Mouse (Mus musculus): Measurements from ENCODE around the gene Srpk2. TPM values are rescaled to one million over a fixed set of nuclear protein-coding genes. Genes with fewer than 3 reads are reported as not detected.

The Srpk2 gene
- polyA plus RNA-seq, 1 experiment from 2014 or later, result 71.8 TPM

DNA sequence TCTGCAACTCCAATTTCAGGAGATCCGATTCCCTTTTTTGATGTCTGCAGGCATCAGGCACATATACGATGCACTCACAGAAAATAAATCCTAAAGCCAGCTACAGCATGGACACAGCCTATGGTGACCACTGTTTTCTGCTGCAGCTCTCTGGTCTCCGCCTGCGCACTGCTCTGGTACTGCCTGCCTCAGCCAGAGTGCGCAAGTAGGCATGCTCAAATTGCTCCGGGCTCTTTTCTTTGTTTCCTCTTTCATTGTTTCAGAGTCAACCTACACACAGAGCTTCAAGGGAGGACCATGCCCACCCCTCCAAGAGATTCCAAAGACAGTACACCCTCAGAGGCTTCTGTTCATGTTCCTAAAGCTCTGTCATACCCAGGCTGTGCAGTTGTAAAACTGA lies 175.8 kb downstream of the Srpk2 start:
- H3K4me2 ChIP-seq (replicated peaks), result no peak overlapping the region
- H3K9me3 ChIP-seq (replicated peaks), result no peaks in the 10 kb centered on the region
- no peaks in the 10 kb centered on the region for H3K4me1 ChIP-seq
- H3K27me3 ChIP-seq, result no peaks in the 10 kb centered on the region
- 68% methylated on average over 6 of the region's 6 CpGs for WGBS
- no peak overlapping the region for H3K27ac ChIP-seq
- H3K9ac ChIP-seq, result no peak overlapping the region
- ATAC-seq (ENCODE audit: low FRiP score), result peak; percentile 74
- no peak overlapping the region for H3K4me3 ChIP-seq
- peaks cover 18% of the 10 kb centered on the region for H3K36me3 ChIP-seq

GRCm38 (mm10) chr5:23507210-23507609 lies 177.2 kb downstream of the Srpk2 start:
- no peak overlapping the region for H3K4me2 ChIP-seq (replicated peaks)
- H3K4me1 ChIP-seq, result no peaks in the 10 kb centered on the region
- WGBS, result 93% methylated on average over 4 of the region's 4 CpGs
- peak overlapping the region; percentile 40; the same call in 1 of the 2 replicates for H3K27ac ChIP-seq
- H3K9me3 ChIP-seq (replicated peaks), result no peaks in the 10 kb centered on the region
- peaks cover 23% of the 10 kb centered on the region for H3K36me3 ChIP-seq
- no peak overlapping the region for H3K9ac ChIP-seq
- no peaks in the 10 kb centered on the region for H3K27me3 ChIP-seq
- H3K4me3 ChIP-seq, result no peak overlapping the region
- no peak for ATAC-seq (ENCODE audit: low FRiP score)

DNA sequence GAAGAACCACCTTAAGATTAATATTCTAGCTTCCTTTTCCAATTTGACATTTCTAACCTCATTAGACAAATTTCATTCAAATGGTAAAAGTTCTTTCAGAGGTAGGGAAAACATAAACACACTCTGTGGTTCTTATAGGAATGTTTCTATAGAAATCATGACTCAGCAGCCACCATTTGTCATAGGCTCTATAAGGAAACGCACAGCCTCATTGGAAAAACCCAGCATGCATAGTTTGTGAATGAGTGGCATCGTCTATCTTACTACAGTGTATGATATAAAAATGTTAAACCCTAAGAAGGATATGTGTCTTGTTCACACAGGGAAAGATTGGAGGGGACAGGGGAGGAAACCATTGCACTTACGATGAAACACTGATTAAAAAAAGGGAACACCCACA lies 178.8 kb downstream of the Srpk2 start:
- Histone ChIP-seq H3K4me1 (no peaks in the 10 kb centered on the region), H3K9ac (no peak overlapping the region), H3K36me3 (peaks cover 38% of the 10 kb centered on the region), H3K4me3 (no peak overlapping the region), H3K27me3 (no peaks in the 10 kb centered on the region), H3K4me2 (replicated peaks) (no peak overlapping the region), H3K27ac (no peak overlapping the region), H3K9me3 (replicated peaks) (no peaks in the 10 kb centered on the region)
- WGBS, result 89% methylated on average over 3 of the region's 3 CpGs
- ATAC-seq (ENCODE audit: low FRiP score), result no peak

GRCm38 (mm10) chr5:23502317-23502937 lies 182.0 kb downstream of the Srpk2 start:
- peak; percentile 62 for ATAC-seq (ENCODE audit: low FRiP score)
- Histone ChIP-seq H3K9ac (no peak overlapping the region), H3K36me3 (peaks cover 61% of the 10 kb centered on the region), H3K4me1 (no peaks in the 10 kb centered on the region), H3K4me3 (no peak overlapping the region), H3K27me3 (no peaks in the 10 kb centered on the region), H3K4me2 (replicated peaks) (no peak overlapping the region), H3K27ac (no peak overlapping the region), H3K9me3 (replicated peaks) (no peaks in the 10 kb centered on the region)
- WGBS, result 80% methylated on average over 10 of the region's 13 CpGs

DNA sequence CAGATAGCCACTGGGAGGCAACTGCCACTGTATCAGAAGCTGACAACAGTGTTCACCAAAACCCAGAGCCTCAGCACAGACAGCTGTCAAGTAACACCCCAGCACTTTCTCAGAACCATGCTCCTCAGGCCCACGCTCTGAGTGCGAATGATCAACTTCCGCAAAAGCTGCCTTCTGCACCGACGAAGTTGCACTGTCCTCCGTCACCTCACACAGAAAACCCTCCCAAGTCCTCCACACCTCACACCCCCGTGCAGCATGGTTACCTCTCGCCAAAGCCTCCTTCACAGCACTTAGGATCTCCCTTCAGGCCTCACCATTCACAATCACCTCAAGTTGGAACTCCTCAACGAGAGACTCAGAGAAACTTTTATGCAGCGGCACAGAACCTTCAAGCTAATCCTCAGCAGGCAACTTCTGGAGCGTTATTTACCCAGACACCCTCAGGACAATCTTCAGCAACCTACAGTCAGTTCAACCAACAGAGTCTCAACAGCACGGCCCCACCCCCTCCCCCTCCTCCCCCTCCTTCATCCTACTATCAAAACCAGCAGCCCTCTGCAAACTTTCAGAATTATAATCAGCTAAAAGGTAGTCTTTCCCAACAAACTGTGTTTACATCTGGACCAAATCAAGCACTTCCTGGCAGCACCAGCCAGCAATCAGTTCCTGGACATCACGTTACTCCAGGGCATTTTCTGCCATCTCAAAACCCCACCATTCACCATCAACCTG lies 182.7 kb downstream of the Srpk2 start:
- WGBS, result 82% methylated on average over 13 of the region's 13 CpGs
- Histone ChIP-seq H3K4me1 (no peaks in the 10 kb centered on the region), H3K4me2 (replicated peaks) (no peak overlapping the region), H3K9ac (no peak overlapping the region), H3K27ac (no peak overlapping the region), H3K9me3 (replicated peaks) (no peaks in the 10 kb centered on the region), H3K4me3 (no peak overlapping the region), H3K27me3 (no peaks in the 10 kb centered on the region), H3K36me3 (peaks cover 65% of the 10 kb centered on the region)
- no peak for ATAC-seq (ENCODE audit: low FRiP score)

GRCm38 (mm10) chr5:23500715-23501114 lies 183.7 kb downstream of the Srpk2 start:
- H3K36me3 ChIP-seq, result peaks cover 74% of the 10 kb centered on the region
- H3K4me2 ChIP-seq (replicated peaks), result no peak overlapping the region
- H3K27me3 ChIP-seq, result no peaks in the 10 kb centered on the region
- H3K27ac ChIP-seq, result no peak overlapping the region
- no peak overlapping the region for H3K4me3 ChIP-seq
- no peaks in the 10 kb centered on the region for H3K4me1 ChIP-seq
- no peak overlapping the region for H3K9ac ChIP-seq
- no peak for ATAC-seq (ENCODE audit: low FRiP score)
- H3K9me3 ChIP-seq (replicated peaks), result no peaks in the 10 kb centered on the region
- 92% methylated on average over 6 of the region's 6 CpGs for WGBS

DNA sequence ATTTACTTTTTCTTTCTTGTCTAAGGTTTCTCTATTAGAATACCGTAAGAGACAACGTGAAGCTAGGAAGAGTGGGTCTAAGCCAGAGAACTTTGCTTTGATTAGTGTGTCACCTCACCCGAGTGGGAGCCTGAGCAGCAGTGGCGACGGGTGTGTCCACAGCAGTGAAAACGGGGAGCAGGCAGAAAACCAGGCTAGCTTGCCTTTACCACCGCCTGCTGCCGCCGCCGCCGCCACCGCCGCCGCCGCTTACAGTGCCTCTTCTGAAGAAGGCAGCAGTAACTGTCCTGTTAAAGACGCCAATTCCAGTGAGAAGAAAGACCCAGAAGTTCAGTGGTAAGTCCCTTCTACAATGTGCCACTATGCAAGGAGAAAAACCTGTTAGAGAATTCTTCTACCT lies 185.2 kb downstream of the Srpk2 start:
- Histone ChIP-seq H3K36me3 (peaks cover 73% of the 10 kb centered on the region), H3K27ac (no peak overlapping the region), H3K9ac (no peak overlapping the region), H3K27me3 (no peaks in the 10 kb centered on the region), H3K4me2 (replicated peaks) (no peak overlapping the region), H3K9me3 (replicated peaks) (no peaks in the 10 kb centered on the region), H3K4me1 (no peaks in the 10 kb centered on the region), H3K4me3 (no peak overlapping the region)
- no peak for ATAC-seq (ENCODE audit: low FRiP score)
- 94% methylated on average over 16 of the region's 16 CpGs for WGBS

GRCm38 (mm10) chr5:23497920-23498319 lies 186.5 kb downstream of the Srpk2 start:
- no peaks in the 10 kb centered on the region for H3K4me1 ChIP-seq
- H3K4me2 ChIP-seq (replicated peaks), result no peak overlapping the region
- H3K4me3 ChIP-seq, result no peak overlapping the region
- WGBS, result 88% methylated on average over 10 of the region's 10 CpGs
- H3K27ac ChIP-seq, result no peak overlapping the region
- no peak overlapping the region for H3K9ac ChIP-seq
- no peaks in the 10 kb centered on the region for H3K9me3 ChIP-seq (replicated peaks)
- peaks cover 80% of the 10 kb centered on the region for H3K36me3 ChIP-seq
- no peaks in the 10 kb centered on the region for H3K27me3 ChIP-seq
- ATAC-seq (ENCODE audit: low FRiP score), result no peak

DNA sequence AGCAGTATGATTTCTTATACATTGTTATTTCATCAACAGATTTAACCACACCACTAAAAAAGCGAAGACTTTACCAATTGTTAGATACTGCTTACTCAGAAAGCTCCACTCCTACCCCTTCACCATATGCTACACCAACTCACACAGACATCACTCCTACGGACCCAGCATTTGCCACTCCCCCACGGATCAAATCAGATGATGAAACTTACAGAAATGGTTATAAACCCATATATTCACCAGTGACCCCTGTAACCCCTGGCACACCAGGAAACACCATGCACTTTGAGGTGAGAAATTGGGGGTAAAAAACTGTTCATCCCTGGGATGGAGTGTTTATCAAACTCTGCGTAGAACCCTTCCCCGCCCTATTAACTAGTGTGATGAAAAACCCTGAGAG lies 187.5 kb downstream of the Srpk2 start:
- Histone ChIP-seq H3K4me2 (replicated peaks) (no peak overlapping the region), H3K27ac (no peak overlapping the region), H3K4me1 (no peaks in the 10 kb centered on the region), H3K9me3 (replicated peaks) (no peaks in the 10 kb centered on the region), H3K27me3 (no peaks in the 10 kb centered on the region), H3K9ac (no peak overlapping the region), H3K36me3 (peaks cover 79% of the 10 kb centered on the region), H3K4me3 (no peak overlapping the region)
- WGBS, result 92% methylated on average over 5 of the region's 5 CpGs
- ATAC-seq (ENCODE audit: low FRiP score), result no peak

DNA sequence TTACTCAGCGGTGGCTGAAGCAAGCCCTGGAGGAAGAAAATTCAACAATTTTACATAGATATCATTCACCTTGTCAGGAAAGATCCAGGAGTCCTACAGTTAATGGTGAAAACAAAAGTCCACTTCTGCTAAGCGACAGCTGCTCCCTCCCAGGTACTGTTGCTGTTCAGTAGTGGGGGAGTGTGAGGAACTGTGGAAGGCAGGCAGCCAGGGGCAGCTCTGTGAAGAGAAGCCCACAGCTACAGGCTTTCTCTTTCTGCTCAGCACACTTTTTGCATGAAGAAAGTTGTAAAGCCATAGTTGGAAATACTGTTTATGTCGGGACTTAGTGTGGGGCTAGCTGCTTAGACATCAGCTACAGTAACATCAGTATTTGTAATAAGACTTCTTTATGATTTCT lies 188.0 kb downstream of the Srpk2 start:
- H3K4me3 ChIP-seq, result no peak overlapping the region
- no peak overlapping the region for H3K27ac ChIP-seq
- WGBS, result 88% methylated on average over 3 of the region's 3 CpGs
- peaks cover 76% of the 10 kb centered on the region for H3K36me3 ChIP-seq
- no peaks in the 10 kb centered on the region for H3K4me1 ChIP-seq
- H3K9me3 ChIP-seq (replicated peaks), result no peaks in the 10 kb centered on the region
- ATAC-seq (ENCODE audit: low FRiP score), result no peak
- no peak overlapping the region for H3K4me2 ChIP-seq (replicated peaks)
- H3K9ac ChIP-seq, result no peak overlapping the region
- no peaks in the 10 kb centered on the region for H3K27me3 ChIP-seq

- H3K27me3 ChIP-seq, result no peaks in the 10 kb centered on the region
- no peaks in the 10 kb centered on the region for H3K4me1 ChIP-seq
- H3K9ac ChIP-seq, result no peak overlapping the region
- no peak for ATAC-seq (ENCODE audit: low FRiP score)
- H3K36me3 ChIP-seq, result peaks cover 70% of the 10 kb centered on the region
- H3K9me3 ChIP-seq (replicated peaks), result no peaks in the 10 kb centered on the region
- H3K27ac ChIP-seq, result no peak overlapping the region
- no peak overlapping the region for H3K4me3 ChIP-seq
- no peak overlapping the region for H3K4me2 ChIP-seq (replicated peaks)
- WGBS, result 61% methylated on average over 2 of the region's 2 CpGs
These were observed 193.6 kb downstream of the Srpk2 start for GRCm38 (mm10) chr5:23490797-23491196.

DNA sequence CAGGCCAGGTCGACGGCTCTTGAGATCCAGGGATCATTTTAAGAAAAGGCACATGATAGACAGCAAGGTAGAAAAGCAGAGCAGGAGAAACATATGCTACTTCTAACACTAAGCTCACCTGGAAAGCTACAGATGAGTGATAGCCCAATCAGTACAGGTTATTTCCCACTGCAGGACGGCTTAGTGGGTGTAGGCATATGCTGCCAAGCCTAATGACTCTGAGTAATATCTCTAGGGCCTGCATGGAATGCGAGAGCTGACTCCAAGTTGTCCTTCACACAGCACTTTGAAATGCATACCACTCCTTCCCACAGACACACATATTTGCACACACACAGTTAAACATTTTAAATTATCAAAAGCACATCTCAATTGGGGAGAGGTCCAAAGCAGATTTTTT lies 195.2 kb downstream of the Srpk2 start:
- WGBS, result 87% methylated on average over 4 of the region's 4 CpGs
- H3K9me3 ChIP-seq (replicated peaks), result no peaks in the 10 kb centered on the region
- no peak overlapping the region for H3K4me2 ChIP-seq (replicated peaks)
- no peaks in the 10 kb centered on the region for H3K4me1 ChIP-seq
- no peak overlapping the region for H3K4me3 ChIP-seq
- H3K9ac ChIP-seq, result no peak overlapping the region
- ATAC-seq (ENCODE audit: low FRiP score), result no peak
- H3K36me3 ChIP-seq, result peaks cover 70% of the 10 kb centered on the region
- no peak overlapping the region for H3K27ac ChIP-seq
- H3K27me3 ChIP-seq, result no peaks in the 10 kb centered on the region

GRCm38 (mm10) chr5:23483811-23484210 lies 200.6 kb downstream of the Srpk2 start:
- no peaks in the 10 kb centered on the region for H3K9me3 ChIP-seq (replicated peaks)
- no peak overlapping the region for H3K4me3 ChIP-seq
- no peak for ATAC-seq (ENCODE audit: low FRiP score)
- H3K27ac ChIP-seq, result no peak overlapping the region
- no peaks in the 10 kb centered on the region for H3K4me1 ChIP-seq
- H3K27me3 ChIP-seq, result no peaks in the 10 kb centered on the region
- 97% methylated on average over 7 of the region's 7 CpGs for WGBS
- H3K4me2 ChIP-seq (replicated peaks), result no peak overlapping the region
- H3K9ac ChIP-seq, result no peak overlapping the region
- peaks cover 69% of the 10 kb centered on the region for H3K36me3 ChIP-seq

Data from hindbrain, embryonic 12.5 days (tissue).